24 mouse cellular contexts compared by ENCODE assay signal in the genomic region with DNA sequence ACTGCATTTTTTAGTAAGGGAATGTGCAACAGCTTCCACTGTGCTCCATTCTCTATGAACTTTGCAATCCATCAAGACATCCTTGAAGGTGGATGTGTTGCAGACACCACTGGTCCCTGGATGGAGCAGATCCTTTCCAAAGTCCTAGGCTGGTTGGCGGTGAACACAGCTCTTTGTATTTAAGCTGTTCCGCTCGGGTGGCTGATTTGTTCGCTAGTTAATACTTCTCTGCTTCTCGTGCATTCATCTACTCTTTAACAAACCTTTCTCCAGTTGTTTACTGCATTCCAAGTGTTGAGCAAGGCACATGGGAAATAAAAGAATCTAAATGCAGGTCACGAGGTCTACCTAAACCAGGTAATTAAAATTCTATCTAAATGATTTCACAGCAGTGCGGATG.
DNase-seq lines count a peak whose midpoint lies in the region; ATAC-seq and TF ChIP-seq lines count a peak whose summit lies in the region.
"Had no signal": no experiment of that assay in that cellular context is flagged by ENCODE, and none has a peak within 500 bp of the region (broad histone marks: within the 10 kb centered on the region; RNA-seq: fewer than 3 reads in every experiment).

No protein-coding gene starts in this region.

- TF ChIP-seq POLR2A in brain, embryonic 14.5 days (IDR thresholded peaks at IDR 0.05; ENCODE audit: borderline replicate concordance, extremely low read depth, insufficient read depth, insufficient read length, poor library complexity, severe bottlenecking), result no peak

- no peaks in the 10 kb centered on the region for H3K27me3 ChIP-seq in forebrain, embryonic 14.5 days (replicated peaks; ENCODE audit: control insufficient read depth, insufficient read depth, low read length)
- no peaks in the 10 kb centered on the region for H3K27me3 ChIP-seq in forebrain, embryonic 10.5 days (ENCODE audit: poor library complexity, severe bottlenecking)
- no peaks in the 10 kb centered on the region for H3K27me3 ChIP-seq in kidney, embryonic 14.5 days (ENCODE audit: control insufficient read depth, insufficient read depth, low read length)
- H3K27me3 ChIP-seq: heart, embryonic 15.5 days; liver, embryonic 15.5 days; lung, embryonic 15.5 days had no signal

- ATAC-seq in forebrain, embryonic 14.5 days, result no peak
- ATAC-seq in kidney, embryonic 14.5 days (ENCODE audit: low FRiP score, low TSS enrichment), result no peak
- ATAC-seq: CD4-positive, CD25-positive, alpha-beta regulatory T cell, adult 4 months; hindbrain, postnatal 0 days; intestine, embryonic 16.5 days had no signal

- WGBS in forebrain, embryonic 14.5 days, result 16% methylated on average over 7 of the region's 7 CpGs
- WGBS in forebrain, embryonic 10.5 days, result 47% methylated on average over 7 of the region's 7 CpGs
- 57% methylated on average over 7 of the region's 7 CpGs for WGBS in kidney, embryonic 14.5 days

- H3K36me3 ChIP-seq in forebrain, embryonic 14.5 days (ENCODE audit: control insufficient read depth, insufficient read depth, low read length), result no peaks in the 10 kb centered on the region
- H3K36me3 ChIP-seq in forebrain, embryonic 10.5 days (replicated peaks), result no peaks in the 10 kb centered on the region
- H3K36me3 ChIP-seq in kidney, embryonic 14.5 days (ENCODE audit: control insufficient read depth, insufficient read depth, low read length), result no peaks in the 10 kb centered on the region
- H3K36me3 ChIP-seq: embryonic facial prominence, embryonic 10.5 days; heart, embryonic 15.5 days; liver, embryonic 15.5 days; lung, embryonic 15.5 days had no signal

- no peak overlapping the region for H3K9ac ChIP-seq in forebrain, embryonic 14.5 days (ENCODE audit: low read length)
- no peak overlapping the region for H3K9ac ChIP-seq in kidney, embryonic 14.5 days (ENCODE audit: low read depth, low read length)
- H3K9ac ChIP-seq: heart, embryonic 15.5 days; liver, embryonic 15.5 days; lung, embryonic 15.5 days had no signal

- H3K4me2 ChIP-seq in forebrain, embryonic 14.5 days (ENCODE audit: low read length), result 0 out of 2 replicates have a peak overlapping the region, but pooled peaks have one; percentile 7
- H3K4me2 ChIP-seq in kidney, embryonic 14.5 days (replicated peaks; ENCODE audit: low read depth, low read length), result no peak overlapping the region
- H3K4me2 ChIP-seq: heart, embryonic 15.5 days; liver, embryonic 15.5 days; lung, embryonic 15.5 days had no signal

- no peak for TF ChIP-seq CTCF in brain, embryonic 14.5 days (IDR thresholded peaks at IDR 0.05; ENCODE audit: borderline replicate concordance, extremely low read depth, insufficient read depth, insufficient read length)

- H3K4me3 ChIP-seq in forebrain, embryonic 14.5 days (ENCODE audit: low read depth, low read length), result no peak overlapping the region
- no peak overlapping the region for H3K4me3 ChIP-seq in forebrain, embryonic 10.5 days
- no peak overlapping the region for H3K4me3 ChIP-seq in kidney, embryonic 14.5 days (ENCODE audit: low read length)
- H3K4me3 ChIP-seq: embryonic facial prominence, embryonic 10.5 days; heart, embryonic 15.5 days; liver, embryonic 15.5 days; lung, embryonic 15.5 days; megakaryocyte, embryonic 14.5 days had no signal

- H3K27ac ChIP-seq in forebrain, embryonic 14.5 days (ENCODE audit: low read depth, low read length), result no peak overlapping the region
- no peak overlapping the region for H3K27ac ChIP-seq in forebrain, embryonic 10.5 days
- H3K27ac ChIP-seq in kidney, embryonic 14.5 days (ENCODE audit: low read depth, low read length), result no peak overlapping the region
- H3K27ac ChIP-seq: embryonic facial prominence, embryonic 10.5 days; hindbrain, postnatal 0 days; liver, embryonic 15.5 days; lung, embryonic 15.5 days had no signal

- 0 out of 2 replicates have a peak, but pooled peaks cover 7% of the 10 kb centered on the region for H3K4me1 ChIP-seq in forebrain, embryonic 14.5 days (ENCODE audit: control insufficient read depth, insufficient read depth, low read length)
- H3K4me1 ChIP-seq in forebrain, embryonic 10.5 days, result peaks cover 20% of the 10 kb centered on the region
- no peaks in the 10 kb centered on the region for H3K4me1 ChIP-seq in kidney, embryonic 14.5 days (ENCODE audit: control insufficient read depth, insufficient read depth, low read length)
- H3K4me1 ChIP-seq: liver, embryonic 15.5 days; lung, embryonic 15.5 days; megakaryocyte, embryonic 14.5 days had no signal

- no peaks in the 10 kb centered on the region for H3K9me3 ChIP-seq in forebrain, embryonic 14.5 days (replicated peaks; ENCODE audit: control insufficient read depth, low read length)
- no peaks in the 10 kb centered on the region for H3K9me3 ChIP-seq in forebrain, embryonic 10.5 days
- H3K9me3 ChIP-seq in kidney, embryonic 14.5 days (ENCODE audit: control insufficient read depth, low read length), result no peaks in the 10 kb centered on the region
- H3K9me3 ChIP-seq: embryonic facial prominence, embryonic 10.5 days; heart, embryonic 15.5 days; liver, embryonic 15.5 days; lung, embryonic 15.5 days; megakaryocyte, embryonic 14.5 days had no signal

- no peak for DNase-seq in forebrain, embryonic 14.5 days (ENCODE audit: low spot score)
- no peak for DNase-seq in forebrain, embryonic 10.5 days (ENCODE audit: extremely low spot score, low spot score)
- peak; percentile 8 for DNase-seq in kidney, adult 11 months
- peak; percentile 50 for DNase-seq in brain, embryonic 14.5 days (ENCODE audit: low read depth)
- DNase-seq in kidney, postnatal 14 days, result peak; percentile 19
- DNase-seq in ovary, postnatal 36 days (ENCODE audit: low spot score), result no peak
- DNase-seq: adrenal gland, postnatal 25 days; cerebellum, postnatal 10 days; gastrocnemius, postnatal 14 days; heart, adult 11 months; left cerebral cortex, postnatal 4 days; liver; lung, postnatal 36 days; right cerebral cortex, postnatal 25 days; spleen, adult 18-20 months had no signal

Comparison
In these comparisons a context has a peak if more than half of its experiments do, and no peak if none do; other contexts are left out.
1. DNase-seq: peak in kidney, adult 11 months (single experiment), brain, embryonic 14.5 days (single experiment) and kidney, postnatal 14 days (single experiment); none in forebrain, embryonic 14.5 days (single experiment), forebrain, embryonic 10.5 days (single experiment) and ovary, postnatal 36 days (single experiment).